Mouse (Mus musculus) liver, embryonic 14.5 days (tissue): ENCODE measurements at regions not wholly inside any gene's neighbourhood (a gene's known extent, or its start where the extent isn't known, plus 50 kb on each side); places are given as distances from the start of the nearest gene placed in this dataset.

Source experiments
- ATAC-seq: fragments of 200-750 bp; cut with Nextera tagmentation; 2 replicates; pipeline ENCODE4 v1.8.0; 2017; ENCODE audit warnings: moderate number of reproducible peaks, mild to moderate bottlenecking, moderate library complexity; ENCODE audit not compliant: insufficient read depth
- DNase-seq, 3 experiments: peaks; one replicate each; pipeline ENCODE4 v3.0.0-alpha.2; 2012 to 2013; ENCODE audit warnings: low read depth in 3 of 3, low spot score in 3 of 3
- H3K27ac ChIP-seq: fragments of 300-500 bp; sonication (generic); 2 replicates; pipeline ENCODE4 v1.5.1; 2014; ENCODE audit warnings: moderate library complexity, mild to moderate bottlenecking, control low read depth, inconsistent platforms
- H3K27me3 ChIP-seq: fragments of 300-500 bp; sonication (generic); 2 replicates; pipeline ENCODE4 v1.6.1; 2014; ENCODE audit warnings: mild to moderate bottlenecking, low read length, moderate library complexity; ENCODE audit not compliant: control insufficient read depth, insufficient read depth
- H3K36me3 ChIP-seq: fragments of 300-500 bp; sonication (generic); replicated peaks from 2 replicates; pipeline ENCODE4 v1.6.1; 2014; ENCODE audit warnings: low read depth; ENCODE audit not compliant: control insufficient read depth, insufficient read depth
- H3K4me1 ChIP-seq, 2 experiments: fragments of 200-500 bp in 1 of 2; fragments of 300-500 bp in 1 of 2; sonication (generic) in 1 of 2; replicated peaks; 2 replicates each; pipeline ENCODE4 v1.6.1; 2012 to 2014; ENCODE audit warnings: antibody characterized with exemption in 1 of 2, inconsistent platforms in 1 of 2, low read length in 1 of 2; ENCODE audit not compliant: control insufficient read depth in 2 of 2, insufficient read depth in 2 of 2
- H3K4me2 ChIP-seq: fragments of 300-500 bp; sonication (generic); 2 replicates; pipeline ENCODE4 v1.6.1; 2014; ENCODE audit warnings: low read depth, mild to moderate bottlenecking, control low read depth, moderate library complexity
- H3K4me3 ChIP-seq, 2 experiments: fragments of 200-500 bp in 1 of 2; fragments of 300-500 bp in 1 of 2; sonication (generic) in 1 of 2; 2 replicates each; pipeline ENCODE4 v1.5.1; 2012 to 2014; ENCODE audit warnings: low read depth in 2 of 2, low read length in 2 of 2, mild to moderate bottlenecking in 2 of 2, control low read depth in 1 of 2, inconsistent platforms in 1 of 2, moderate library complexity in 1 of 2; ENCODE audit not compliant: insufficient read depth in 1 of 2
- H3K9ac ChIP-seq: fragments of 300-500 bp; sonication (generic); replicated peaks from 2 replicates; pipeline ENCODE4 v1.6.1; 2014; ENCODE audit warnings: mild to moderate bottlenecking, control low read depth, moderate library complexity
- H3K9me3 ChIP-seq: fragments of 300-500 bp; sonication (generic); 2 replicates; pipeline ENCODE4 v1.6.1; 2016; ENCODE audit warnings: low read length, mixed read lengths; ENCODE audit not compliant: control insufficient read depth
- CTCF ChIP-seq: IDR thresholded peaks from 2 replicates; pipeline ENCODE4 v1.5.1; 2016; ENCODE audit warnings: antibody characterized with exemption, low read depth, control low read depth
- EP300 ChIP-seq: IDR thresholded peaks from 2 replicates; pipeline ENCODE4 v1.6.1; 2016; ENCODE audit warnings: antibody characterized with exemption, low read depth
- WGBS: fragments of 180-500 bp; shearing (Covaris S2); extraction: QIAGEN DNeasy Blood & Tissue Kit; methylation state at CpG from one replicate; pipeline ENCODE4 v1.1.7; 2014; ENCODE audit not compliant: insufficient replicate concordance; 5-methylcytosine and 5-hydroxymethylcytosine counted together

DNA sequence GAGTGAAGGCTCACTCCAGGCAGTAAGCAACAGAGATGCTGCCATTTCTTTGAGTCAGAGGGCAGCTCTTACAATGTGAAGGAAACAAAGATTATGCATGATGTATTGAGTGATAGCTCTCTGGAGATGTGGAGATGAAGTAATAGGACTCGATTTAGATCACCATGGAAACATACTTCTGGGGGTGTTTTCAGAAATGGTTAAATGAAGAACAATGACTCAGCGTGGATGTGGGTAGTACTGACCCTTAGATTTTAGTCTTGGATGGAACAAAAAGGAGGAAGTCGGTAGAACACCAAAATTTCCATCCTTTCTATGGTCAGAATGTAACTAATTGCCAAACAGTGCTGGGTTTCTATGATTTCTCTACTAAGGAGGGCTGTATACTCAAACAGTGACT is 1125.1 kb upstream of the Lrrtm3 start:
- no peaks in the 10 kb centered on the region for H3K36me3 ChIP-seq
- H3K27ac ChIP-seq, result no peak overlapping the region
- DNase-seq (no peak), ATAC-seq (no peak)
- no peaks in the 10 kb centered on the region for H3K9me3 ChIP-seq
- no peak overlapping the region for H3K9ac ChIP-seq
- no peak overlapping the region for H3K4me3 ChIP-seq
- no peaks in the 10 kb centered on the region for H3K27me3 ChIP-seq
- no peaks in the 10 kb centered on the region for H3K4me1 ChIP-seq
- TF ChIP-seq CTCF, result no peak
- TF ChIP-seq EP300, result no peak
- no peak overlapping the region for H3K4me2 ChIP-seq
- WGBS, result 33% methylated on average over 3 of the region's 3 CpGs

DNA sequence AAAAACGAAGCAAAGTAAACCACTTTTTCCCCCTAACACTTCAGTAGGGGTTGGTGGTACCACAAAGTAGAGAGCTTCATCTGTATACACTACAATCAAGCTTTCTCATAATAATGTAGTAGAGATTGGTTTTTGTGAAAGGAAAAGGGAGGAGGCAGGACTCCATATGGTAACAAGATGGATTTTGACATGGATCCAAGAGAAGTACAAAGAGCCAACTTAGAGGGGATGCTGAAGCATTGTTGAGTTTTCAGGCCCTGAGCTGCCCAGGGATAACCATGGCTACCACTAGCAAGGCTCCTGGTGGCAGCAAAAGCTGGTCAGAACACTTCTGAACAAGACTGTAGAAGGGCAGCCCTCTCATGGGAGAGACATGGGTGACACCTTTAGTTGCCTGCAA is 1093.6 kb upstream of the Lrrtm3 start:
- DNase-seq, result no peak
- ATAC-seq, result no peak
- H3K9ac ChIP-seq, result no peak overlapping the region
- no peak overlapping the region for H3K4me2 ChIP-seq
- no peaks in the 10 kb centered on the region for H3K4me1 ChIP-seq
- WGBS, result 18% methylated on average over 1 of the region's 1 CpGs
- H3K27ac ChIP-seq, result no peak overlapping the region
- H3K36me3 ChIP-seq, result no peaks in the 10 kb centered on the region
- no peaks in the 10 kb centered on the region for H3K9me3 ChIP-seq
- H3K27me3 ChIP-seq, result no peaks in the 10 kb centered on the region
- no peak overlapping the region for H3K4me3 ChIP-seq
- TF ChIP-seq CTCF (no peak), EP300 (no peak)

DNA sequence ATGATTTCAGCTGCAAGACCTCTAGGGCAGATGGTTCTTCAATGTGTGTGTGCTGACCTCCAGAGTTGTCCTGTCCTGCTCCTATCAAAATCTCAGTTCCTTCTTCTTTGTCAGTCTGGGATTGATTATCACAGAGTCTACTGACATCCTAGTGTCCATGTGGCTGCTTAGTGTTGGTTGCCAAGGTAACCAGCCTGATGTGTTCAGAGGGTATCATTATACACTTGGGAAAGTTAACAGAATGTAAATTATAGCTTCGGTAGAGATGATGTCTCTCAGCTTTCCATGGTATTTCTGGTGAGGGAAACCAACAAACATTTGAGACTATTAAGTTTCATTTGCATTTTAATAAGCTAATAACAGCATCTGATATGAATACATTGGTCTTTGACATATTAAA is 1092.5 kb upstream of the Lrrtm3 start:
- Histone ChIP-seq H3K9ac (no peak overlapping the region), H3K27ac (no peak overlapping the region), H3K4me2 (no peak overlapping the region), H3K4me3 (no peak overlapping the region), H3K36me3 (no peaks in the 10 kb centered on the region), H3K9me3 (no peaks in the 10 kb centered on the region), H3K27me3 (no peaks in the 10 kb centered on the region), H3K4me1 (no peaks in the 10 kb centered on the region)
- TF ChIP-seq CTCF, result no peak
- WGBS, result 71% methylated on average over 1 of the region's 1 CpGs
- DNase-seq (no peak), ATAC-seq (no peak)

DNA sequence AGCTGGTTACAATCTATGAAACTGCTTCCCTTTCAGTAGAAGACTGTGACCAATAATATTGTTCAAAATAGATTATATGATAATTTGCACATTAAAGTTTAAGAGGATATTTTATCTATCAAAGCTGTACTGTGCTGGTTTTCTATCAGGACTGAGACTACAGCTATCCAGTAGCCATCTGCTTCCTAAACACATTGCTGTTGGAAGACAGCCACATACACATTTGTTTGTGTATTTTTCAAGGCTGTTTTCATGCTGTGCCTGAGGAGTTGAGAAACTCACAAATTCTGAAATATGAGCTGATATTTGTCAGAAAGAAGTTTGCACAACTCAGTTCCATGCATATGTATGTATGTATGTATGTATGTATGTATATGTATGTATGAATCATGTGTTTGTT is 1089.0 kb upstream of the Lrrtm3 start:
- Histone ChIP-seq H3K4me1 (no peaks in the 10 kb centered on the region), H3K9ac (no peak overlapping the region), H3K9me3 (no peaks in the 10 kb centered on the region), H3K36me3 (no peaks in the 10 kb centered on the region), H3K27ac (no peak overlapping the region), H3K4me3 (no peak overlapping the region), H3K4me2 (no peak overlapping the region), H3K27me3 (no peaks in the 10 kb centered on the region)
- DNase-seq (no peak), ATAC-seq (no peak)
- TF ChIP-seq EP300 (no peak), CTCF (no peak)

DNA sequence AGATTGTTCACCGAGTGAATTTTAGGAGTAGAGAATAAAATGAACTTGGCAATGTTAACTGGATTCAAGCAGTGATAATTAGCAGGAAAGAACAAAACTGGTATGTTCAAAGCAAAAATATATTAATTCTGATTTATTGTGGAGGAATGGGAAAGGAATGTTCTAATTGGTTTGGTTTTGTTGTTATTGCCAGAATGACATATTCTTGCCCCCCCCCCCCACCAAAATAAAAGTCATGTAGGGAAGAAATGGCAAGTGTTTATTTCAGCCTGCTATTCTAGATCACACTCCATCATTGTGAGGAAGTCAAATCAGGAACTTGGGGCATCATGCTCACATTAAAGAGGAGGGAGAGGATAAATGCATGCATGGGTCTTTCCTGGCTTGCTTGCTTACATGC is 1064.1 kb upstream of the Lrrtm3 start:
- Histone ChIP-seq H3K36me3 (no peaks in the 10 kb centered on the region), H3K4me3 (no peak overlapping the region), H3K4me1 (no peaks in the 10 kb centered on the region), H3K9me3 (no peaks in the 10 kb centered on the region), H3K27me3 (no peaks in the 10 kb centered on the region), H3K27ac (no peak overlapping the region), H3K4me2 (no peak overlapping the region), H3K9ac (no peak overlapping the region)
- no peak for ATAC-seq
- no peak for DNase-seq
- 69% methylated on average over 1 of the region's 1 CpGs for WGBS
- TF ChIP-seq EP300 (no peak), CTCF (no peak)
